Mouse (Mus musculus): ENCODE measurements around the gene Ppp2r3a.

GRCm38 (mm10) chr9:101160092-101160491, 91.5 kb downstream of the Ppp2r3a start:
- TF ChIP-seq POLR2A (IDR thresholded peaks at IDR 0.05; ENCODE audit: insufficient read depth, low read length) (no peak), CTCF (IDR thresholded peaks at IDR 0.05; ENCODE audit: low read depth, low read length) (no peak), EP300 (IDR thresholded peaks at IDR 0.05; ENCODE audit: insufficient read depth, low read depth, low read length) (no peak)

All from ES-Bruce4 (cell line).